Mouse (Mus musculus) bone marrow, adult 2 months (tissue): ENCODE measurements around the gene Zfp423.

ENCODE experiments used
- CTCF ChIP-seq: fragments of 200-500 bp; IDR thresholded peaks from 2 replicates; pipeline ENCODE4 v1.5.1; 2011; ENCODE audit warnings: low read length, control low read depth; ENCODE audit not compliant: control insufficient read depth, insufficient read depth
- POLR2A ChIP-seq: fragments of 200-500 bp; IDR thresholded peaks from 2 replicates; pipeline ENCODE4 v1.6.1; 2011; ENCODE audit warnings: low read depth, mild to moderate bottlenecking, control low read depth, low read length, borderline replicate concordance; ENCODE audit not compliant: control insufficient read depth

- TF ChIP-seq CTCF (no peak), POLR2A (no peak)
Measured at GRCm38 (mm10) chr8:87847796-87848195, 111.6 kb downstream of the Zfp423 start.
